Mouse (Mus musculus) adrenal gland, adult 2 months (tissue): ENCODE results near the gene She. TPM values are rescaled to one million over a fixed set of nuclear protein-coding genes. Genes with fewer than 3 reads are reported as not detected.
A peak's percentile ranks its signal among the peaks of the same experiment; 100 is the strongest.
"Not testable (repeated sequence)": the region's sequence is repeated elsewhere in the genome, so short reads cannot be mapped to it uniquely, and the experiment has no call there.

ENCODE experiments used
- DNase-seq: peaks from one replicate; pipeline ENCODE4 v3.0.0; 2021
- polyA plus RNA-seq: library from polyadenylated mRNA; depleted of rRNA; stranded (reverse); fragments of >200 nt; gene quantifications from 2 replicates; pipeline ENCODE4 v1.2.3, GENCODE M21; 2012
- total RNA-seq, 2 experiments: library from RNA; stranded (reverse); gene quantifications; 2 replicates each; pipeline ENCODE4 v1.2.3; 2021

She gene
- total and polyA plus RNA-seq, 3 experiments: 2.8 to 11.3 (median 5.8) TPM

DNA sequence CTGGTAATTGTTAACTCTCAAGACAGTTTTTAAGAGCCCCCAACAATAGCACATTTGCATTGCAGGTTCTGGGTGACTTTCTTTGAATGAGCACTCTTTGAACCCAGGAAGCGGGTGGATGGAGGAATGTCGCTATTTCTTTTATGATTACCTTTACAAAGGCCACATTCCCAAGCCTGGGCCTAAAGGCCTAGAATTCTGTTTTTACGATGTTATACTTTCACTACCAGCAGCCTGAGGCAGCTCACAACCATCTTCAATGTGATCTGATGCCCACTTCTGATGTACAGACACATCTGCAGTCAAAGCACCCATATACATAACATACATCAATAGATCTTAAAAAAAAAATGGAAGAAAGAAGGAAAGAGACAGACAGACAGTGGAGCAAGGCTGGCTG lies 32.1 kb downstream of the She start:
- DNase-seq: not testable (repeated sequence)

- peak; percentile 49 for DNase-seq
Measured at GRCm38 (mm10) chr3:89863716-89864509, 32.7 kb downstream of the She start.

DNA sequence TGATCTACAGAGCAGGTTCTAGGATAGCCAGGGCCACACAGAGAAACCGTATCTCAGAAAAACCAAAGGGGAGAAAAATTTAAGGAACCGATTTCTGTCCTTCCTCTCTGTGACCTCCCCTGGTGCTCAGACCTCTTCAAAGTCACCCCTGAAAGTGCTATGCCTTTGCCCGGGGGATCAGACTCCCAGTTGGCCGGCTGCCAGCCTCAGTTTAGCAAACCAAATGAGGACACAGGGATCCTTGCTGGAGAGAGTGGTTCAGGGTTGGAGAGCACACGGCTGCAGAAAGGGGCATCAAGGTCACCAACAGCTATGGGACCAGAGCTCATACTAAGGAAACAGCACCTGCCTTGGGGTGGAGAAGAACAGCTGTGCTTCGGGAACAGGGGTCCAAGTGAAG lies 33.9 kb downstream of the She start:
- no peak for DNase-seq

DNA sequence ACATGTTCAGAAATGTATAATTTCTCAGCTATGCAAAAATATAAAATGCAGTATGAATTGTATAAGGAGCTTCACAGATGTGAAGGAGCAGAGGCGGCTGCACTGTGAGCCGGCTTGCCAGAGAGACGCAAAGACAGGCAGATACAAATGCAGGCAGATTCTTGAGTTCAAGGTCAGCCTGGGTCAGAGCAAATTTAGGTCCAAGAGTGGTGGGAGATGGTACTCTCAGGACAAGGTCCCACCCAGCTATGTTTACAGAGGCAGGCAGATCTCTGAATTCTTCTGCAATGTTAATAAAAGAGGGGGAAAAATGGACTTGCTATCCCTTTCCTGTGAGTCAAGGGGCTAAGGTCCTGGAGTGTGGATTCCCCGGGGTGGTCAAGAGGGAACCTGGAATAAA lies 34.6 kb downstream of the She start:
- DNase-seq: no peak

DNA sequence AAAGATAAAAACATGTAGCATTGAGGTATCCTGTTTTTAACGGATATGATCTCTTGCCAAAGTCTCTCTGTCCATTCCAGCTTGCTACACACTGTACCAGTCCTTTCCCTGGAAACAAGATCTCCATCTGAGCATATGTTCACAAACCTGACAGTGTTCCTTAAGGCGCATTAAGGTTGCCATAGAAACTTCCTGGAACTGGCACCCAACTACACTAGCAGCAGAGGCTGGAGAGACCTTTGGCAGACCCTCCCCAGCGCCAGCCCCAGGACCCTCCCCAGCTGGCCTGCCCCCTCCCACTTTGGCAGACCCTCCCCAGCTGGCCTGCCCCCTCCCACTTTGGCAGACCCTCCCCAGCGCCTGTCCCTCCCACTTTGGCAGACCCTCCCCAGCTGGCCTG lies 36.5 kb downstream of the She start:
- DNase-seq: no peak

DNA sequence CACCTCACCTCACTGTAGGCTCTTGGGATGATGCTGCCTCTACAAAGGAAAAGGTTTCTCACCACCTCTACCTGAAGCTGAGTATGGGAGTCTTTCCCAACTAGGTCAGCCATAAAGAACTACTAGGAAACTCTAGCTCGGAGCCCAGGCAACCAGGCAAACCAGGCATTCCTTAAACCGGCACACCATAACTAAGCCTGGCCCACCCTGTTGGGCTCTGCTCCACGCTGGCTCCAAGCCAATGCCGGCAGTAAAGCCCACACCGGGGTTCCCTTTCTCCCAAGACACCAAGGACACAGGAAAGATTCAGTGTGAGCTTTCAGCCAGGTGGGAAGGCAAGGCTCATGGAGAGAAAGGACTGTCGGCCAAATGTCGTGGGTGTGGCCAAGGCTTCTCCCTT lies 37.2 kb downstream of the She start:
- peak; percentile 18 for DNase-seq

- DNase-seq: no peak
Measured at GRCm38 (mm10) chr3:89868956-89869355, 37.8 kb downstream of the She start.

DNA sequence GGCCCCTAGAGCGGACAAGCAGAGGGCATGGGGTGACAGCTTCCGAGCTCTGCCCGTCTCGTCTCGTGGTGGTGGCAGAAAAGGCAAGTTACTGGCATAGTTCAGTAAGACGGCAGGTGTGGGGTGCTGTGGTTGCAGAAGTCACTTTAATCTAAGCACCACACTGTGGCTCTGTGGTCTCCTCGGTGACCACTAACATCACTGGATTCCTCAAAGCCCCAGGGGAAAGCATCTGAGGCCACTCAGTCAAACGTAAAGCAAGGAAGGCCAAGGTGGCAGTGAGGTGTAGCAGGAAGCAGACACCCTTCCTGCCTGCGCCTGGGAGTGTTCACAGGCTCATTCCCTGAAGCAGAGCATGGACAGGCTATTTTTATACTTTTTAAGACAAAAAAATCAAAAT lies 38.4 kb downstream of the She start:
- DNase-seq: no peak

- DNase-seq: no peak
Measured at GRCm38 (mm10) chr3:89870472-89871271, 39.5 kb downstream of the She start.

- DNase-seq: no peak
Measured at GRCm38 (mm10) chr3:89871339-89871914, 40.3 kb downstream of the She start.

- no peak for DNase-seq
Measured at GRCm38 (mm10) chr3:89872209-89872608, 41.0 kb downstream of the She start.

DNA sequence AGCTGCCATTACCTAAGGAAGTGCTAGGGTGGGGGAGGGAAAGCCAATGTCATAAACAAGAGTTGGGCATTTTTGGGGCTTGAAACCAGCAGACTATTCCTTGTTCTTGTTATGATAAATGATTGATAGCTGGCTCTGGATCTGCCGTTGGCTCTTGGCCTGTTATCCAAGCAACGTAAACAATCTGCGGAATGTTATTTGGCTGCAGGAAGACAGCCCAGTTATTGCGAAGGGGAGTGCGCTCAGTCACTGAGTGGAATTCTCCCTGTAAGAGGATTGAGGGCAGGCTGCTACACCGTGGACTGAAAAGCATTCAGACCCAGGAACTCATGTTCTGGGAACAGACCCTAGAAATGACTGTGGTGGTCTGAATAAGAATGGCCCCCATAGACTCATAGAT lies 41.5 kb downstream of the She start:
- no peak for DNase-seq

GRCm38 (mm10) chr3:89874076-89874475 lies 42.9 kb downstream of the She start:
- DNase-seq: no peak

DNA sequence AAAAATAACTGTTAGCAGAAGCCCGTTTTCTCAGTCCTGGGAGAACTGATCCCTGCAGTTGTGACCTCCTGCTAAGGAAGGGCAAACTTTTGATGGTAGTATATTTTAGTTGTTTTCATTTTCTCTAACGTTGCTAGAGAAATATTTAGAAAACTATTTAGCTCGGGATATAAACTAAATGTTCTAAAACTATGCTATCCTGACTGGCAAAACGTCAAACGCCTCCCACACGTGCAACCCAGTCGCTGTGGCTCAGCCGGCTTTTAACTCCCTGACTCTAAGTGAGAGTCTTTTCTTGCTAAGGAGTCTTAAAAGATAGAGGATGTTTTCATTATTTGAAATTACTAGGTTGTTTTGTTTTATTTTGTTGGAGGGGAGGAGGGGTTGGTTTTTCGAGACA lies 43.9 kb downstream of the She start:
- no peak for DNase-seq

GRCm38 (mm10) chr3:89875781-89876180 lies 44.6 kb downstream of the She start:
- DNase-seq: no peak

DNA sequence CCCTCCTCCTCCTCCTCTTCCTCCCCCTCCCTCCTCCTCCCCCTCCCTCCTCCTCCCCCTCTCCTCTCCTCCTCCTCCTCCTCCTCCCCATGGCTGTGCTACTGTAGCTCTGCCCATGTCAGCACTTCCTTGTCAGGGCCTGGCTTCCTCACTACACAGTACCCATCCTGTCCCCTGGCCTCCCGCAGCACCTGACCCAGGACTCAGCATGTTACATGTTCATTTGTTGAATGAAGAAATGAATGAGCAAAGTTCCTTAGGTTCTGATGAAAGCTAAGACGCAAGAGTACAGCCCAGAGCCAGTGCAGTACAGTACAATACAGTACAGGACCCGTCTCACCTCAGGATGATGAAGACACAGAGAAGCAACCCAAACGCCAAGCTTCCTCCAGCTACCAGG lies 45.3 kb downstream of the She start:
- no peak for DNase-seq

- no peak for DNase-seq
Measured at GRCm38 (mm10) chr3:89877129-89877528, 46.0 kb downstream of the She start.

DNA sequence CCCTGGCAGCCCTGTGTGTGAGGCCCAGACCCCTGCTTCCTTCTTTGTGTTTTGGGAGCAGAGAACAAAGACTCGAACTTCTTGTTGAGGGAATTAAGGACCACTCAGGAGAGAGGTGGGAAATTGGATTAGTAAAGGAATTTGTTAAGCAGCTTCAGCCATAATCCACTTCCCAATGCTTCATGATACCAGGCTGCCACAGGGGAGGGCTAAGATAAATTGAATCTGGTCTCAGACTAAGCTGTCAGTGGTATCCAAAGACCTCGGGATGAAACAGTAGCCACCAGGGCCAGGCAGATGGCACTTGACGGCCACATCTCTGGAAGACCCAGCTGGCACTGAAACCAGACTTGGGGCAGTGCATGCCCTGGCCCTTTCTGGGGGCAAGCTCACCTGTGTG lies 47.3 kb downstream of the She start:
- DNase-seq: no peak

GRCm38 (mm10) chr3:89879326-89879725 lies 48.2 kb downstream of the She start:
- DNase-seq: no peak

GRCm38 (mm10) chr3:89880036-89880851 lies 49.1 kb downstream of the She start:
- DNase-seq: no peak

- DNase-seq: no peak
Measured at GRCm38 (mm10) chr3:89882556-89883181, 51.5 kb downstream of the She start.

DNA sequence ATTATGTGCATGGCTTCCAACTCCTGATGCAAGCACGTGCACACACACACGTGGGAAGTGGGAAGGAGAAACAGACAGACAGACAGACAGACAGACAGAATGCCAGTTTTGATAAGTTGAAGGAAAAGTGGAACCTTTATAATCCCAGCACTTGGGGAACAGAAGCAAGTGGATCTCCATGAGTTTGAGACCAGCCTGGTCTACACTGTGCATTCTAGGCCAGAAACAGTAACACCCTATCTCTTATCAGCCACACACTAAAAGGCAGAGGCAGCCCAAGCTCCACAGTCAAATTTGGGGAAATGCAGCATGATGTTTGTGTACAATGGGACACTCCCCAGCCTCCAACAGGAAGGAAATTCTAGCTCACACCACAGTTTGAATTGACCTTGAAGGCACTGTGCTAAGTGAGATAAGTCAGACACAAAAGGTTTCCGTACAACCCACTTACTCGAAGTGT lies 52.4 kb downstream of the She start:
- no peak for DNase-seq
